Mouse (Mus musculus) spleen, adult 2 months (tissue): Measurements from ENCODE around the gene Thsd4. TPM values are rescaled to one million over a fixed set of nuclear protein-coding genes. Genes with fewer than 3 reads are reported as not detected.

Experiments
- DNase-seq, 2 experiments: peaks; one replicate each; pipeline versions ENCODE4 v3.0.0 to v3.0.0-alpha.2; 2012 to 2021; ENCODE audit warnings: low spot score in 2 of 2, low read depth in 1 of 2
- H3K27ac ChIP-seq: fragments of 200-500 bp; 2 replicates; pipeline ENCODE4 v1.5.1; 2012; ENCODE audit warnings: low read length, inconsistent platforms; ENCODE audit not compliant: insufficient read depth
- H3K27me3 ChIP-seq: fragments of 200-500 bp; 2 replicates; pipeline ENCODE4 v1.6.1; 2012; ENCODE audit warnings: mild to moderate bottlenecking, moderate library complexity, low read length, inconsistent platforms; ENCODE audit not compliant: control insufficient read depth, insufficient read depth
- H3K36me3 ChIP-seq: fragments of 200-500 bp; 2 replicates; pipeline ENCODE4 v1.6.1; 2012; ENCODE audit warnings: mild to moderate bottlenecking, low read length, inconsistent platforms; ENCODE audit not compliant: control insufficient read depth, insufficient read depth
- H3K4me1 ChIP-seq: fragments of 200-500 bp; 2 replicates; pipeline ENCODE4 v1.6.1; 2011; ENCODE audit warnings: inconsistent platforms; ENCODE audit not compliant: control insufficient read depth, insufficient read depth, insufficient read length
- H3K4me3 ChIP-seq: fragments of 200-500 bp; 2 replicates; pipeline ENCODE4 v1.5.1; 2011; ENCODE audit warnings: mild to moderate bottlenecking, inconsistent platforms; ENCODE audit not compliant: insufficient read depth, insufficient read length; ENCODE audit errors: extremely low read depth
- CTCF ChIP-seq: fragments of 200-500 bp; IDR thresholded peaks from 2 replicates; pipeline ENCODE4 v1.5.1; 2011; ENCODE audit warnings: mild to moderate bottlenecking, inconsistent platforms; ENCODE audit not compliant: insufficient read depth, insufficient read length, insufficient replicate concordance; ENCODE audit errors: extremely low read depth
- POLR2A ChIP-seq: fragments of 200-500 bp; IDR thresholded peaks from 2 replicates; pipeline ENCODE4 v1.6.1; 2011; ENCODE audit warnings: low read depth, low read length, inconsistent platforms
- WGBS: fragments of 180-500 bp; shearing (Covaris S2); methylation state at CpG from one replicate; pipeline ENCODE4 v1.1.7; 2018; 5-methylcytosine and 5-hydroxymethylcytosine counted together
- polyA plus RNA-seq: library from polyadenylated mRNA; depleted of rRNA; stranded (reverse); fragments of >200 nt; gene quantifications from 2 replicates; pipeline ENCODE4 v1.2.3, GENCODE M21; 2012

The Thsd4 gene
- polyA plus RNA-seq, 1 experiment: 0.95 TPM

- Histone ChIP-seq H3K4me3 (no peak overlapping the region), H3K4me1 (no peaks in the 10 kb centered on the region), H3K27me3 (no peaks in the 10 kb centered on the region), H3K27ac (no peak overlapping the region), H3K36me3 (no peaks in the 10 kb centered on the region)
- 60% methylated on average over 1 of the region's 1 CpGs for WGBS
- TF ChIP-seq POLR2A (no peak), CTCF (no peak)
- no peak for DNase-seq
Observed at GRCm38 (mm10) chr9:60106106-60106505, 415.7 kb downstream of the Thsd4 start.

DNA sequence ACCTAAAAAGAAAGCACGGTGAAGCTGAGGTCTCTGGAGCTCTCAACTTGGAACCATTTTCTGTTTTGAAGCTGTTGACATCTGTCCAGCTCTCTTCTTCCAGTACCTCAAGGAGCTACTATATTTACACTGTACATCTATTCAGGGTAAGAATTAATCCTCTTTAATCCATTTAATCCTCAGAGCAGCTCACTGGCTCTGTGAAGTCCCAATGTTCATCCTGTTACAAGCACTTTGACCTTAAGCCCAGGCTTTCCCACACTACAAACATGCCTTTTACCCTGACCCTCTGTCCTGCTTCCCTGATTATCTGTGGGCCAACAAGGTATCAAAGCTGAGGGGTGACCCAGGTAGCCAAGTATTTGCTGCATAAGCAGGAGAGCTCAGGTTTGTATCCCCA lies 427.6 kb downstream of the Thsd4 start:
- H3K27ac ChIP-seq: no peak overlapping the region
- H3K27me3 ChIP-seq: no peaks in the 10 kb centered on the region
- TF ChIP-seq POLR2A (no peak), CTCF (no peak)
- H3K4me3 ChIP-seq: no peak overlapping the region
- H3K4me1 ChIP-seq: no peaks in the 10 kb centered on the region
- 79% methylated on average over 1 of the region's 1 CpGs for WGBS
- no peak for DNase-seq
- no peaks in the 10 kb centered on the region for H3K36me3 ChIP-seq

GRCm38 (mm10) chr9:60092428-60092827 lies 429.4 kb downstream of the Thsd4 start:
- DNase-seq: no peak
- no peak overlapping the region for H3K4me3 ChIP-seq
- no peak overlapping the region for H3K27ac ChIP-seq
- TF ChIP-seq CTCF (no peak), POLR2A (no peak)
- no peaks in the 10 kb centered on the region for H3K36me3 ChIP-seq
- no peaks in the 10 kb centered on the region for H3K4me1 ChIP-seq
- H3K27me3 ChIP-seq: no peaks in the 10 kb centered on the region
- WGBS: 84% methylated on average over 5 of the region's 5 CpGs

- no peak for DNase-seq
- Histone ChIP-seq H3K27me3 (no peaks in the 10 kb centered on the region), H3K4me3 (no peak overlapping the region), H3K27ac (no peak overlapping the region), H3K4me1 (no peaks in the 10 kb centered on the region), H3K36me3 (no peaks in the 10 kb centered on the region)
- TF ChIP-seq CTCF: no peak
- no peak for TF ChIP-seq POLR2A
- 91% methylated on average over 4 of the region's 4 CpGs for WGBS
Observed at GRCm38 (mm10) chr9:60089441-60089840, 432.4 kb downstream of the Thsd4 start.

DNA sequence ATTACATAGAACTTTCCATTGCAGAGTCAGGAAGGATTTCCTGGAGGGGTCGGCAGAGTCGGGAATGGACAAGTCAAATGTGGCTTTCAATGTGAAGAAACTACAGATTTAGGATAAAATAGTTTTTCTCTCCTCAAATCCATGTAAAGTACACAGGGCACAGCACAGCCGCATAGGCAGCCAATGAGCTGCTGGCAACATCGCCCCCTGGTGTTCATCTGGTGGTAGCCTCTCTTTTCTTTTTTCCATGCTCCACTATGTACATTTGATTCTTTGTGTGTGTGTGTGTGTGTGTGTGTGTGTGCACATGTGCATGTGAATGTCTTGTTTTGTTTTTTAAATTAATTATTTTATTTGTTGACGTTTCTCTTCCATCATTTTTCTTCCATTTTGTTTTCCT lies 433.7 kb downstream of the Thsd4 start:
- Histone ChIP-seq H3K4me1 (no peaks in the 10 kb centered on the region), H3K27me3 (no peaks in the 10 kb centered on the region), H3K4me3 (no peak overlapping the region), H3K36me3 (no peaks in the 10 kb centered on the region), H3K27ac (no peak overlapping the region)
- DNase-seq: no peak
- 57% methylated on average over 5 of the region's 5 CpGs for WGBS
- no peak for TF ChIP-seq POLR2A
- no peak; the same call in 1 of the 2 replicates for TF ChIP-seq CTCF

DNA sequence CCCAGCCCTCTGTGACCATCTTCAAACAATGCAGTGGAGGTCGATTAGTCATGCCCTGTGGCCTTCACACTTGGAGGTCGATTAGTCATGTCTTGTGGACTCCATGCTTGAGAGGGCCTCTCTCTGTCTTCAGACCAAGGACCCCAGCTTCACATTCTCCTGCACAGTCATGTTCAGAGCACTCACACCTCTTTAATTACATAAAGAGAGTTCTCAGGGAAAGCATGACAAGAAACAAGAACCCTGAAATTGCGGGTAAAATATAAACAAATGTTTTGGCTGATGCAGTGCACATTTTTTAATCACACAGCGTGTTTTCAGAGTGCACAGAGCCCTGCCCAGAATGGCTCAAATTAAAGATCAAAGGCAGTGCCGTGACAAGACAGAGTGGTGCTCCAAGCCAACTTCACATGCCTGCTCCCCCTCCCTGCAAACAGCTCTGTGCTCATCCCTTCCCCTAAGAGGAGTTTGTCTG lies 439.7 kb downstream of the Thsd4 start:
- Histone ChIP-seq H3K4me1 (no peaks in the 10 kb centered on the region), H3K4me3 (no peak overlapping the region), H3K27me3 (no peaks in the 10 kb centered on the region), H3K36me3 (no peaks in the 10 kb centered on the region), H3K27ac (no peak overlapping the region)
- TF ChIP-seq CTCF (no peak), POLR2A (no peak)
- WGBS: 62% methylated on average over 5 of the region's 5 CpGs
- DNase-seq: no peak

GRCm38 (mm10) chr9:60077761-60078160 lies 444.1 kb downstream of the Thsd4 start:
- Histone ChIP-seq H3K27me3 (no peaks in the 10 kb centered on the region), H3K27ac (no peak overlapping the region), H3K4me1 (no peaks in the 10 kb centered on the region), H3K4me3 (no peak overlapping the region), H3K36me3 (no peaks in the 10 kb centered on the region)
- 72% methylated on average over 1 of the region's 1 CpGs for WGBS
- TF ChIP-seq POLR2A: no peak
- TF ChIP-seq CTCF: no peak
- DNase-seq: no peak
